15 mouse cellular contexts compared by ENCODE assay signal in the genomic region with DNA sequence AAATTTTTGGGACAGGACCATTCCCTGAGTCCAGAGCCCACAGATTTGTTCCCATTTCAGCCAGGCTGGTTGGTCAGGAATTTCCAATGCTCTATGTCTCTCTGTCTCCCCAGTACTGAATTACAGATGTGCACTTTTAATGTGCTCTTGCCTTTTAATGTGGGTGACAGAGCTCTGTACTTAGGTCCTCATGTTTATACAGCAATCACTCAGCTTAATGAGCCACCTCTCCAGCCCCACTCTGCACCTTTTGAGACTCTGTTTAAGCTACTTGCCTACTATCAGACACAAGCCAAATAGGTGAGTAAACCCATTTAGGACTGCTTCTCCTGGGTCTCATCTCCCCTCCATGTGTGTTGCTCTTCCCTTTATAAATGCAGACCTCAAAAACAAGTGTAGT.
"Had no signal": no experiment of that assay in that cellular context is flagged by ENCODE, and none has a peak within 500 bp of the region (broad histone marks: within the 10 kb centered on the region; RNA-seq: fewer than 3 reads in every experiment).

No protein-coding gene starts in this region.

- H3K9me3 ChIP-seq: lung, embryonic 15.5 days; midbrain, embryonic 13.5 days; midbrain, embryonic 15.5 days; neural tube, embryonic 12.5 days; stomach, embryonic 15.5 days had no signal

- H3K9ac ChIP-seq: lung, embryonic 15.5 days; midbrain, embryonic 13.5 days; midbrain, embryonic 15.5 days; neural tube, embryonic 12.5 days; stomach, embryonic 15.5 days had no signal

- ATAC-seq: midbrain, embryonic 13.5 days; midbrain, embryonic 15.5 days had no signal

- H3K27me3 ChIP-seq: lung, embryonic 15.5 days; midbrain, embryonic 13.5 days; midbrain, embryonic 15.5 days; neural tube, embryonic 12.5 days; stomach, embryonic 15.5 days had no signal

- DNase-seq: lung, adult 2 months; lung, postnatal 10 days; right cerebral cortex, postnatal 14 days; thymus, adult 2 months; thymus, postnatal 25 days; thymus, postnatal 4 days had no signal

- H3K4me1 ChIP-seq: megakaryocyte, embryonic 14.5 days; midbrain, embryonic 13.5 days; midbrain, embryonic 15.5 days; neural tube, embryonic 12.5 days had no signal

- H3K36me3 ChIP-seq: lung, embryonic 15.5 days; midbrain, embryonic 13.5 days; midbrain, embryonic 15.5 days; neural tube, embryonic 12.5 days; stomach, embryonic 15.5 days had no signal

- H3K4me2 ChIP-seq: lung, embryonic 15.5 days; midbrain, embryonic 11.5 days; midbrain, embryonic 13.5 days; midbrain, embryonic 15.5 days; neural tube, embryonic 12.5 days; stomach, embryonic 15.5 days had no signal

- H3K4me3 ChIP-seq: lung, embryonic 15.5 days; megakaryocyte, embryonic 14.5 days; midbrain, embryonic 13.5 days; midbrain, embryonic 15.5 days; neural tube, embryonic 12.5 days; stomach, embryonic 15.5 days had no signal

- H3K27ac ChIP-seq: macrophage; midbrain, embryonic 13.5 days; midbrain, embryonic 15.5 days; neural tube, embryonic 12.5 days; stomach, postnatal 0 days had no signal
